Mouse (Mus musculus) intestine, embryonic 16.5 days (tissue): ENCODE measurements around the gene 2810021J22Rik. TPM values are rescaled to one million over a fixed set of nuclear protein-coding genes. Genes with fewer than 3 reads are reported as not detected.

Source experiments
- ATAC-seq: fragments of 200-750 bp; cut with Nextera tagmentation; 2 replicates; pipeline ENCODE4 v1.8.0; 2017; ENCODE audit warnings: moderate TSS enrichment, moderate library complexity
- H3K27ac ChIP-seq: fragments of 300-500 bp; sonication (generic); 2 replicates; pipeline ENCODE4 v1.5.1; 2014; ENCODE audit warnings: mild to moderate bottlenecking, low read length
- H3K27me3 ChIP-seq: fragments of 300-500 bp; sonication (generic); replicated peaks from 2 replicates; pipeline ENCODE4 v1.6.1; 2014; ENCODE audit warnings: low read length, control low read depth, mixed read lengths; ENCODE audit not compliant: control insufficient read depth, insufficient read depth
- H3K36me3 ChIP-seq: fragments of 300-500 bp; sonication (generic); 2 replicates; pipeline ENCODE4 v1.6.1; 2014; ENCODE audit warnings: low read length, control low read depth; ENCODE audit not compliant: control insufficient read depth, insufficient read depth
- H3K4me1 ChIP-seq: fragments of 300-500 bp; sonication (generic); 2 replicates; pipeline ENCODE4 v1.6.1; 2014; ENCODE audit warnings: low read length, control low read depth, mixed read lengths; ENCODE audit not compliant: control insufficient read depth, insufficient read depth
- H3K4me2 ChIP-seq: fragments of 300-500 bp; sonication (generic); 2 replicates; pipeline ENCODE4 v1.6.1; 2014; ENCODE audit warnings: low read depth, low read length, control low read depth
- H3K4me3 ChIP-seq: fragments of 300-500 bp; sonication (generic); 2 replicates; pipeline ENCODE4 v1.5.1; 2014; ENCODE audit warnings: mild to moderate bottlenecking, low read length
- H3K9ac ChIP-seq: fragments of 300-500 bp; sonication (generic); 2 replicates; pipeline ENCODE4 v1.6.1; 2014; ENCODE audit warnings: low read depth, low read length
- H3K9me3 ChIP-seq: fragments of 300-500 bp; sonication (generic); 2 replicates; pipeline ENCODE4 v1.6.1; 2016; ENCODE audit warnings: low read length, control low read depth; ENCODE audit not compliant: control insufficient read depth
- WGBS: fragments of 180-500 bp; shearing (Covaris S2); extraction: QIAGEN DNeasy Blood & Tissue Kit; methylation state at CpG from one replicate; pipeline ENCODE4 v1.1.7; 2014; 5-methylcytosine and 5-hydroxymethylcytosine counted together
- polyA plus RNA-seq: library from polyadenylated mRNA; unstranded; fragments of >200 nt; fragmentation: Nextera tagmentation; extraction: Ambion mirVana; gene quantifications from 2 replicates; pipeline ENCODE4 v1.2.1, GENCODE M21; 2015

Gene 2810021J22Rik
- polyA plus RNA-seq, 1 experiment from 2014 or later = 5.3 TPM

GRCm38 (mm10) chr11:58904838-58905237 is 37.8 kb downstream of the 2810021J22Rik start:
- no peaks in the 10 kb centered on the region for H3K27me3 ChIP-seq
- no peak overlapping the region for H3K27ac ChIP-seq
- no peaks in the 10 kb centered on the region for H3K4me1 ChIP-seq
- no peaks in the 10 kb centered on the region for H3K9me3 ChIP-seq
- H3K4me3 ChIP-seq = no peak overlapping the region
- WGBS = 57% methylated on average over 6 of the region's 6 CpGs
- no peak overlapping the region for H3K4me2 ChIP-seq
- H3K9ac ChIP-seq = no peak overlapping the region
- peaks cover 9% of the 10 kb centered on the region for H3K36me3 ChIP-seq
- no peak for ATAC-seq

- 88% methylated on average over 1 of the region's 1 CpGs for WGBS
- Histone ChIP-seq H3K9ac (no peak overlapping the region), H3K36me3 (no peaks in the 10 kb centered on the region), H3K4me3 (no peak overlapping the region), H3K27ac (no peak overlapping the region), H3K27me3 (no peaks in the 10 kb centered on the region), H3K4me1 (0 out of 2 replicates have a peak, but pooled peaks cover 3% of the 10 kb centered on the region), H3K9me3 (no peaks in the 10 kb centered on the region), H3K4me2 (no peak overlapping the region)
- 0 out of 2 replicates have a peak, but pooled peaks have one; percentile 45 for ATAC-seq
Observed at GRCm38 (mm10) chr11:58913776-58914175, 46.8 kb downstream of the 2810021J22Rik start.

GRCm38 (mm10) chr11:58914461-58915028 is 47.5 kb downstream of the 2810021J22Rik start:
- Histone ChIP-seq H3K4me1 (0 out of 2 replicates have a peak, but pooled peaks cover 3% of the 10 kb centered on the region), H3K27ac (no peak overlapping the region), H3K9ac (peak overlapping the region; percentile 67), H3K9me3 (no peaks in the 10 kb centered on the region), H3K36me3 (no peaks in the 10 kb centered on the region), H3K4me2 (peak overlapping the region; percentile 70), H3K27me3 (no peaks in the 10 kb centered on the region), H3K4me3 (peak overlapping the region; percentile 44)
- WGBS = 9% methylated on average over 17 of the region's 17 CpGs
- peak; percentile 58; the same call in 1 of the 2 replicates for ATAC-seq

GRCm38 (mm10) chr11:58916879-58917744 is 50.1 kb downstream of the 2810021J22Rik start:
- H3K4me3 ChIP-seq = no peak overlapping the region
- H3K9me3 ChIP-seq = no peaks in the 10 kb centered on the region

GRCm38 (mm10) chr11:58917745-58918366 is 50.8 kb downstream of the 2810021J22Rik start, which contains the start of gene Btnl10:
Btnl10 (plus strand) TSS chr11:58917908.
- 81% methylated on average over 12 of the region's 12 CpGs for WGBS
- Histone ChIP-seq H3K4me3 (no peak within 1 kb of the TSS), H3K9ac (no peak within 1 kb of the TSS), H3K4me2 (no peak within 1 kb of the TSS), H3K4me1 (0 out of 2 replicates have a peak, but pooled peaks cover 3% of the 10 kb centered on the region), H3K27me3 (no peaks in the 10 kb centered on the region), H3K9me3 (no peaks in the 10 kb centered on the region), H3K27ac (no peak within 1 kb of the TSS), H3K36me3 (no peaks in the 10 kb centered on the region)
- ATAC-seq = no peak

More at GRCm38 (mm10) chr11:58916879-58917744, 50.1 kb downstream of the 2810021J22Rik start:
- Histone ChIP-seq H3K27me3 (no peaks in the 10 kb centered on the region), H3K27ac (no peak overlapping the region), H3K9ac (no peak overlapping the region), H3K4me1 (0 out of 2 replicates have a peak, but pooled peaks cover 3% of the 10 kb centered on the region), H3K36me3 (no peaks in the 10 kb centered on the region), H3K4me2 (no peak overlapping the region)
- WGBS = 50% methylated on average over 14 of the region's 14 CpGs
- peak; percentile 39; the same call in 1 of the 2 replicates for ATAC-seq

GRCm38 (mm10) chr11:58918759-58919158 is 51.7 kb downstream of the 2810021J22Rik start:
- no peaks in the 10 kb centered on the region for H3K36me3 ChIP-seq
- 69% methylated on average over 5 of the region's 5 CpGs for WGBS
- H3K4me2 ChIP-seq = no peak overlapping the region
- H3K27ac ChIP-seq = no peak overlapping the region
- H3K4me1 ChIP-seq = 0 out of 2 replicates have a peak, but pooled peaks cover 3% of the 10 kb centered on the region
- H3K27me3 ChIP-seq = no peaks in the 10 kb centered on the region
- no peak for ATAC-seq
- H3K4me3 ChIP-seq = no peak overlapping the region
- H3K9me3 ChIP-seq = no peaks in the 10 kb centered on the region
- no peak overlapping the region for H3K9ac ChIP-seq

GRCm38 (mm10) chr11:58922420-58922819 is 55.4 kb downstream of the 2810021J22Rik start:
- no peak overlapping the region for H3K9ac ChIP-seq
- no peak overlapping the region for H3K4me3 ChIP-seq
- H3K4me1 ChIP-seq = no peaks in the 10 kb centered on the region
- no peaks in the 10 kb centered on the region for H3K9me3 ChIP-seq
- H3K4me2 ChIP-seq = no peak overlapping the region
- no peaks in the 10 kb centered on the region for H3K27me3 ChIP-seq
- ATAC-seq = no peak
- no peak overlapping the region for H3K27ac ChIP-seq
- WGBS = 80% methylated on average over 9 of the region's 9 CpGs
- no peaks in the 10 kb centered on the region for H3K36me3 ChIP-seq

- H3K27me3 ChIP-seq = no peaks in the 10 kb centered on the region
- WGBS = 53% methylated on average over 2 of the region's 3 CpGs
- no peaks in the 10 kb centered on the region for H3K36me3 ChIP-seq
- no peak overlapping the region for H3K27ac ChIP-seq
- peak; percentile 52; the same call in 1 of the 2 replicates for ATAC-seq
- no peak overlapping the region for H3K4me3 ChIP-seq
- no peak overlapping the region for H3K4me2 ChIP-seq
- H3K9me3 ChIP-seq = no peaks in the 10 kb centered on the region
- no peak overlapping the region for H3K9ac ChIP-seq
- peaks cover 4% of the 10 kb centered on the region; the same call in 1 of the 2 replicates for H3K4me1 ChIP-seq
Observed at GRCm38 (mm10) chr11:58926651-58927050, 59.6 kb downstream of the 2810021J22Rik start.

GRCm38 (mm10) chr11:58927053-58927452 is 60.0 kb downstream of the 2810021J22Rik start:
- Histone ChIP-seq H3K4me2 (no peak overlapping the region), H3K27me3 (no peaks in the 10 kb centered on the region), H3K27ac (no peak overlapping the region), H3K4me3 (no peak overlapping the region), H3K9ac (no peak overlapping the region), H3K4me1 (peaks cover 4% of the 10 kb centered on the region; the same call in 1 of the 2 replicates), H3K9me3 (no peaks in the 10 kb centered on the region), H3K36me3 (no peaks in the 10 kb centered on the region)
- WGBS = 70% methylated on average over 2 of the region's 2 CpGs
- no peak for ATAC-seq
